Mouse (Mus musculus) C2C12 (cell line): ENCODE measurements around the gene Hmgn3.

Experiments
- CEBPB ChIP-seq: IDR thresholded peaks from one replicate; pipeline ENCODE4 v1.6.1; 2011; ENCODE audit warnings: low read depth, mild to moderate bottlenecking, control low read depth, moderate library complexity
- CTCF ChIP-seq: IDR thresholded peaks from one replicate; pipeline ENCODE4 v1.5.1; 2011; ENCODE audit not compliant: control insufficient read depth, insufficient read depth, insufficient read length
- MAX ChIP-seq: IDR thresholded peaks from one replicate; pipeline ENCODE4 v1.6.1; 2011; ENCODE audit warnings: mild to moderate bottlenecking, control low read depth
- MYOD1 ChIP-seq: IDR thresholded peaks from one replicate; pipeline ENCODE4 v1.6.1; 2011; ENCODE audit warnings: low read depth; ENCODE audit not compliant: control insufficient read depth, insufficient read length
- MYOG ChIP-seq: IDR thresholded peaks from one replicate; pipeline ENCODE4 v1.6.1; 2011; ENCODE audit not compliant: control insufficient read depth, insufficient read length; ENCODE audit errors: extremely low read depth
- USF1 ChIP-seq: IDR thresholded peaks from one replicate; pipeline ENCODE4 v1.6.1; 2011; ENCODE audit warnings: low read depth, mild to moderate bottlenecking, control low read depth, moderate library complexity

DNA sequence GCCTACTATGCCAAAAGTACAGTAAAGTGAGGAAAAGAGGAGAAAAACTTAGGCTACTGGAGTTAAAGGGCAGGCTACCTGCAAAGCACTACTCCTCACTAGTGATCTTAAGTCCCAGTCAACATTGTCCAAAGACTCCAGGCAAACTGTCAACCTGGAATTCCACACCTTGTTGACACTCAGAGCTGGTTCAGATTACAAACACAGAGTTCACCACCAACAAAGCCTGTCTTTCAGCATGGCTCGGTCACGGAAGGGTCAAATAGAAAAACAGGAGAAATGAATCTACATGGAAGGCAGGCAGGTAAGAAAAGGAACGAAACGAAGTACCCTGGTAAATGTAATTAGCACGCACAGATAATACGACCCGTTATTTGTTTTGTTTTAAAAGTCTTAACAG, 18.6 kb downstream of the Hmgn3 start:
- no peak for TF ChIP-seq CTCF
- no peak for TF ChIP-seq USF1
- no peak for TF ChIP-seq MYOD1
- no peak for TF ChIP-seq MYOG
- TF ChIP-seq CEBPB: no peak
- no peak for TF ChIP-seq MAX
